Mouse (Mus musculus) thymus, adult 2 months (tissue): ENCODE data around the gene Irf2bpl. TPM values are rescaled to one million over a fixed set of nuclear protein-coding genes. Genes with fewer than 3 reads are reported as not detected.
A peak's percentile ranks its signal among the peaks of the same experiment; 100 is the strongest.

ENCODE experiments used
- DNase-seq: peaks from one replicate; pipeline ENCODE4 v3.0.0; 2021
- H3K27ac ChIP-seq: fragments of 200-500 bp; 2 replicates; pipeline ENCODE4 v1.5.1; 2012; ENCODE audit warnings: low read length, control low read depth; ENCODE audit not compliant: control insufficient read depth, insufficient read depth
- H3K27me3 ChIP-seq: fragments of 200-500 bp; 2 replicates; pipeline ENCODE4 v1.6.1; 2012; ENCODE audit warnings: mild to moderate bottlenecking, low read length, moderate library complexity, mixed read lengths; ENCODE audit not compliant: control insufficient read depth, insufficient read depth
- H3K36me3 ChIP-seq: fragments of 200-500 bp; 2 replicates; pipeline ENCODE4 v1.6.1; 2012; ENCODE audit warnings: mild to moderate bottlenecking, low read length, moderate library complexity; ENCODE audit not compliant: control insufficient read depth, insufficient read depth
- H3K4me1 ChIP-seq: fragments of 200-500 bp; replicated peaks from 2 replicates; pipeline ENCODE4 v1.6.1; 2012; ENCODE audit warnings: low read length; ENCODE audit not compliant: control insufficient read depth, insufficient read depth
- H3K4me3 ChIP-seq: fragments of 200-500 bp; 2 replicates; pipeline ENCODE4 v1.5.1; 2012; ENCODE audit warnings: mild to moderate bottlenecking, low read length, control low read depth, moderate library complexity; ENCODE audit not compliant: control insufficient read depth, insufficient read depth
- CTCF ChIP-seq: fragments of 200-500 bp; IDR thresholded peaks from 2 replicates; pipeline ENCODE4 v1.5.1; 2012; ENCODE audit warnings: mild to moderate bottlenecking, control low read depth, low read length, moderate library complexity, borderline replicate concordance; ENCODE audit not compliant: control insufficient read depth, poor library complexity, insufficient read depth; ENCODE audit errors: extremely low read depth
- POLR2A ChIP-seq: fragments of 200-500 bp; IDR thresholded peaks from 2 replicates; pipeline ENCODE4 v1.6.1; 2012; ENCODE audit warnings: mild to moderate bottlenecking, low read length, control low read depth, moderate library complexity; ENCODE audit not compliant: control insufficient read depth, poor library complexity, insufficient read depth; ENCODE audit errors: extremely low read depth
- WGBS: fragments of 180-500 bp; shearing (Covaris S2); methylation state at CpG from one replicate; pipeline ENCODE4 v1.1.7; 2018; 5-methylcytosine and 5-hydroxymethylcytosine counted together
- polyA plus RNA-seq: library from polyadenylated mRNA; depleted of rRNA; stranded (reverse); fragments of >200 nt; gene quantifications from 2 replicates; pipeline ENCODE4 v1.2.3, GENCODE M21; 2012

The Irf2bpl gene
- polyA plus RNA-seq, 1 experiment = 38.6 TPM

- TF ChIP-seq POLR2A (no peak), CTCF (no peak)
- Histone ChIP-seq H3K27ac (no peak overlapping the region), H3K36me3 (no peaks in the 10 kb centered on the region), H3K4me3 (no peak overlapping the region), H3K4me1 (peaks cover 36% of the 10 kb centered on the region), H3K27me3 (no peaks in the 10 kb centered on the region)
- WGBS = 90% methylated on average over 11 of the region's 11 CpGs
- DNase-seq = no peak
Measured at GRCm38 (mm10) chr12:86899461-86900179, 15.0 kb upstream of the Irf2bpl start.

- WGBS = 94% methylated on average over 3 of the region's 3 CpGs
- no peak for DNase-seq
Measured at GRCm38 (mm10) chr12:86898448-86898847, 13.8 kb upstream of the Irf2bpl start.

DNA sequence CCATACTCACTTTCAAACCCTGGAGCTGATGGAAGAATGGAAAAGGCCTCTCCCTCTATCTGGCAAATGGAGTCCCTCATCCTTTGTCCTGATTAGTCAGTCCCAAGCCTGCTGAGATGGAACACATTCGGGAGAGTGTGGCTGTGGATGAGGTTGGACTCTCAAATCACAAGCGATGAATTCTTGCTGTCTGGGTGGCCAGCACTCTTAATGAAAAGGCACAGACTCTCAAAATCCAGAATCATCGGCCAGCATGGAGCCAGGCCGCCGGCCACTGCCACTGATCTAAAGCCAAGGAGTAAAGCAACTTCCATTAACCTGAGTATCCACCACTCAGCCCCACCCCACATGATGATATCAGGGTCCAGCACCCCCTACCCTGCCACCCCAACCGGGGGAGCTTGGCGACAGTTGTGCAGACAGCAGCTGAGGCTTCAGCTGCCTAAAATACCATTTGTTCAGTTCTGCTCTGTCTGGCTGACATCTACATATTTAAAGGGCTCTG lies 13.2 kb upstream of the Irf2bpl start:
- Histone ChIP-seq H3K27me3 (no peaks in the 10 kb centered on the region), H3K36me3 (no peaks in the 10 kb centered on the region), H3K4me3 (no peak overlapping the region), H3K27ac (no peak overlapping the region; the same call in 1 of the 2 replicates), H3K4me1 (peaks cover 45% of the 10 kb centered on the region)
- no peak for TF ChIP-seq POLR2A
- no peak for TF ChIP-seq CTCF
- no peak for DNase-seq
- WGBS = 92% methylated on average over 7 of the region's 7 CpGs

More at GRCm38 (mm10) chr12:86898448-86898847, 13.8 kb upstream of the Irf2bpl start:
- TF ChIP-seq CTCF = no peak
- no peak for TF ChIP-seq POLR2A
- Histone ChIP-seq H3K4me1 (peaks cover 40% of the 10 kb centered on the region), H3K4me3 (no peak overlapping the region), H3K27ac (no peak overlapping the region; the same call in 1 of the 2 replicates), H3K36me3 (no peaks in the 10 kb centered on the region), H3K27me3 (no peaks in the 10 kb centered on the region)

- peak overlapping the region; percentile 57 for H3K27ac ChIP-seq
- DNase-seq = peak; percentile 39
- no peaks in the 10 kb centered on the region for H3K36me3 ChIP-seq
- 14% methylated on average over 7 of the region's 7 CpGs for WGBS
- no peak overlapping the region for H3K4me3 ChIP-seq
- no peaks in the 10 kb centered on the region for H3K27me3 ChIP-seq
- TF ChIP-seq POLR2A (no peak), CTCF (no peak)
- peaks cover 51% of the 10 kb centered on the region for H3K4me1 ChIP-seq
Measured at GRCm38 (mm10) chr12:86896921-86897512, 12.4 kb upstream of the Irf2bpl start.

GRCm38 (mm10) chr12:86896441-86896890 lies 11.9 kb upstream of the Irf2bpl start:
- H3K27ac ChIP-seq = peak overlapping the region; percentile 57
- DNase-seq = peak; percentile 30
- peaks cover 55% of the 10 kb centered on the region for H3K4me1 ChIP-seq
- H3K4me3 ChIP-seq = no peak overlapping the region
- no peaks in the 10 kb centered on the region for H3K27me3 ChIP-seq
- no peaks in the 10 kb centered on the region for H3K36me3 ChIP-seq
- no peak for TF ChIP-seq CTCF
- no peak for TF ChIP-seq POLR2A
- 23% methylated on average over 7 of the region's 7 CpGs for WGBS

DNA sequence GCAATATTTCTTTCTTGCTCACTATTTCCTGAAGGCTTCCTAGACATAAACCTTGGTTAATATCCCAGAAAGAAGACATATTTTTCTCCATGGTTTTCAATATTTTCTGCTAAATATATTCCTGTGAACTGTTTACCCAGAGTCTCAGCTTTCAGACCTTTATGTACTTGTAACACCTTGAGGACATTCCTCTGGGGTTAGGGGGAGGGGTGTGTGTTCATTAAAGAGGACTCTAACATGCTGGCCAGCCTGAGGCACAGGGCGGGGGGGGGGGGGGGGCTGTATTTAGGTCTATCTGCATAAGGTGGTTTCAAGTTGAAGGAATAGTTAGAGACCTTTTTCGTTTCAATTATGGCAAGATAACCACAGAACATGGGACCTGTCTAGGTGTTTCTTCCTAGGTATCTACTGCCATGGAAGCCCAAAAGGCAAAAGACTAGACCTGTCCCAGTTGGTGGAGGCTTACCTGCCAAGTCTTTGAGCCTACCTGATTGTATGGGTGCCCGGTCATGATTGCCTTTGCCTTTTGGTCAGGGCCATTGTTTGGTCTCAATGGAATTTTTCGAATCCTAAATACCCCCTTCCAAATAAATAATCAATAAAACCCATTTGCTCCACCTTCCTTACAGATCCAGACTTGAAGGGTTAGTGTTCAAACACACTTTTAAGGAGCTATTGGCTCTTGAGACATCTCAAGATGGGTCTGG lies 11.3 kb upstream of the Irf2bpl start:
- Histone ChIP-seq H3K27ac (peak overlapping the region; percentile 100), H3K36me3 (no peaks in the 10 kb centered on the region), H3K4me1 (peaks cover 59% of the 10 kb centered on the region), H3K4me3 (no peak overlapping the region), H3K27me3 (no peaks in the 10 kb centered on the region)
- 63% methylated on average over 4 of the region's 4 CpGs for WGBS
- DNase-seq = no peak
- TF ChIP-seq CTCF = no peak
- TF ChIP-seq POLR2A = no peak
